Comparison of ENCODE assay signal across 8 mouse cellular contexts in the genomic region with DNA sequence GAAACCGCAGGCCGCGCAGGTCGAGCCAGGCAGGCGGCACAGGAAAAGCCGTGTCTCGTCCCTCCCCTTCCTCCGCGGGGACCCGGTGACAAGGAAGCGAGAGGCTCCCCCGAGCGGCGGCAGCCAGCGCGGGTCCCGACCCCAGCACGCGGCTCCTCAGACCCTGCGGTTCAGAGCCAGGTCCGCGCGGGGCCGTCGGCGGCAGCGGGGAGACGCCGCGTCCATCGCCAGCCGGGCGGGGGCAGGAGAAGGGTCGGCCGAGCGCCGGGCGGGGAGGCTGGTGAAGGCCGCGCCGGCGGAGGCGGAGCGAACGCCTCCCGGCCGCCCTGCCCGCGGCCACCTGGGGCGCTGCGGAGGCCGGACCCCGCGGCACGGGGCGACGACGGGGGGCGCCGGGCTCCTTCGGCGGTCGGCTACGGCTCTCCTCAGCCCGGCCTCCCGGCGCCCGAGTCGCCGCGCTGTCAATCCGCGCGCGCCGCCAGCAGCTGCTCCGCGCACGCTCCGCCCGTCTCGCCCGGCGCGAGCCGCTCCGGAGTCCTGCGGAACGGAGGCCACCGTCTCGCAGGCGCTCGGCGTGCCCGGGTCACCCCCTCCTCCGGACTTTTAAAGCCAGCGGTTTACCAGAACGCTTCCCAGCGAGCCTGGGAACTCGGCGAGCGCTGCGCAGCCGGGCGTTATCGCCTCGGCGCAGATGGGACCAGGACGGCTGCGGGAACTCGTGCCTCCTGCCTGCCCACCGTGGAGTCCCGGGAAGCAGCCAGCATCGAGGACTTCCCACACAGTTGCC. TPM values are rescaled to one million over a fixed set of nuclear protein-coding genes. Genes with fewer than 3 reads are reported as not detected.
A peak's percentile ranks its signal among the peaks of the same experiment; 100 is the strongest.
DNase-seq lines count a peak whose midpoint lies in the region; ATAC-seq and TF ChIP-seq lines count a peak whose summit lies in the region.

A gene (minus strand): TSS at position 247 of the 787 bp plus-strand sequence.

- ATAC-seq in Patski: peak; percentile 91
- ATAC-seq in hindbrain, embryonic 13.5 days (ENCODE audit: low FRiP score): peak; percentile 93

- WGBS in hindbrain, embryonic 13.5 days: under 1% methylated on average over 58 of the region's 114 CpGs

- H3K27ac ChIP-seq in hindbrain, embryonic 13.5 days: peak within 1 kb of the TSS; percentile 99

- H3K27me3 ChIP-seq in Patski: no peaks in the 10 kb centered on the region
- no peaks in the 10 kb centered on the region for H3K27me3 ChIP-seq in hindbrain, embryonic 13.5 days

- POLR2A ChIA-PET in Patski (lab: Charles Lee): interaction anchor here (0.7 to 1.2 kb wide), 2 partner anchors 15 to 35 kb away, joined by 3 read pairs; no protein-coding TSS in a partner anchor

- no peak for DNase-seq in Patski (ENCODE audit: low read depth, low spot score)
- peak; percentile 83 to 88 for DNase-seq in cerebellum, postnatal 14 days
- peak; percentile 71 to 74 for DNase-seq in frontal cortex, postnatal 25 days (ENCODE audit: low spot score in 2 of 2)
- peak; percentile 65 to 91 for DNase-seq in layer of hippocampus, postnatal 25 days (ENCODE audit: extremely low spot score in 1 of 2, low spot score in 1 of 2)
- DNase-seq in lung, postnatal 14 days: peak; percentile 85
- peak; percentile 89 for DNase-seq in ovary, postnatal 36 days (ENCODE audit: low spot score)
- DNase-seq in thymus, postnatal 36 days: peak; percentile 90

- H3K36me3 ChIP-seq in hindbrain, embryonic 13.5 days: peaks cover 10% of the 10 kb centered on the region

- H3K9me3 ChIP-seq in hindbrain, embryonic 13.5 days: no peaks in the 10 kb centered on the region

- in situ Hi-C loops in Patski (cut with MboI; ENCODE audit: low pct_unique_long_range_greater_than_20kb): no loop called here

- H3K4me1 ChIP-seq in hindbrain, embryonic 13.5 days (replicated peaks): peaks cover 22% of the 10 kb centered on the region

- CTCF ChIA-PET in Patski (lab: Charles Lee): interaction anchor here (1.4 to 1.5 kb wide), 2 partner anchors 15 to 52 kb away, joined by 3 to 4 read pairs; no protein-coding TSS in a partner anchor

- peak within 1 kb of the TSS; percentile 97 for H3K4me3 ChIP-seq in hindbrain, embryonic 13.5 days

- H3K4me2 ChIP-seq in hindbrain, embryonic 13.5 days: peak within 1 kb of the TSS; percentile 78

- peak within 1 kb of the TSS; percentile 98 for H3K9ac ChIP-seq in hindbrain, embryonic 13.5 days

- no peak for TF ChIP-seq CTCF in Patski (IDR thresholded peaks at IDR 0.05)

RNA-seq across cellular contexts. Expression of the gene that starts here (rescaled TPM):
- 57.6 TPM for polyA plus RNA-seq in Patski (2021)
- polyA plus RNA-seq in hindbrain, embryonic 13.5 days (2015; fragmentation: Nextera tagmentation; extraction: Ambion mirVana): 36.8 and 38.9 TPM in 2 replicates
- 10 to 100 TPM; 81.8 to 84.1 TPM for total RNA-seq in layer of hippocampus, postnatal 25 days (2021)
